In the genomic region with DNA sequence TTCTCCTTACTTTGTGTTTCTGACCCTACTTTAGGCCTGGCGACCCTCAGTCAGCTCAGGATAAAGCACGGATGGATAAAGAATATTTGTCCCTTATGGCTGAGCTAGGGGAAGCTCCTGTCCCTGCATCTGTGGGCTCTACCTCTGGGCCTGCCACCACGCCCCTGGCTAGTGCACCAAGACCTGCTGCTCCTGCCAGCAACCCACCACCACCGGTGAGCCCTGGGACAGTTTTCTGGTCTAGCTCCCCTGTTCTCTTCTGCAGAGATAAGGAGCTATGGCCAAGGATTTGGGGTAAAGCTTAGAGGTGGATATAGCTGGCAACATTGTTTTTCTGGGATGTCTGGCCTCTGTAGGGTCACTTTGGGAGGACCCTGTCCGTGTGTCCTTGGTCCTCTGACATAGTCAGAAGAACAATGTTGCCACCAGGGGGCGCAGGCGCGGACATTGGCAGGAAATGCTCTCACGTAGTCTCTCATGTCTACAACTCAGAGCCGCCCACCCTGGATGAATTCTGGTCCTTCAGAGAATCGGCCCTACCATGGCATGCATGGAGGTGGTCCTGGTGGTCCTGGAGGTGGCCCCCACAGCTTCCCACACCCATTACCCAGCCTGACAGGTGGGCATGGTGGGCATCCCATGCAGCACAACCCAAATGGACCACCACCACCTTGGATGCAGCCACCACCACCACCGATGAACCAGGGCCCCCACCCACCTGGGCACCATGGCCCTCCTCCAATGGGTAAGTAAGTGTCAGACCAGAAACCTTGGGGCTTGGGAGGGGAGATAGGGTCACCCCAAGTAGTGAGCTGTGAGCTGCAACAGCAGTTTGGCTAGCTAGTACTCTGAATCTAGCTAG, we compare ENCODE assay signal across 8 mouse cellular contexts. TPM values are rescaled to one million over a fixed set of nuclear protein-coding genes. Genes with fewer than 3 reads are reported as not detected.
A peak's percentile ranks its signal among the peaks of the same experiment; 100 is the strongest.
DNase-seq lines count a peak whose midpoint lies in the region; ATAC-seq and TF ChIP-seq lines count a peak whose summit lies in the region.

No protein-coding gene starts in this region.

- H3K4me2 ChIP-seq in embryonic facial prominence, embryonic 13.5 days: no peak overlapping the region
- H3K4me2 ChIP-seq in heart, embryonic 13.5 days: no peak overlapping the region
- no peak overlapping the region for H3K4me2 ChIP-seq in liver, embryonic 14.5 days (ENCODE audit: low read depth)
- no peak overlapping the region for H3K4me2 ChIP-seq in neural tube, embryonic 11.5 days (ENCODE audit: low read depth)

- H3K4me3 ChIP-seq in embryonic facial prominence, embryonic 13.5 days: no peak overlapping the region
- H3K4me3 ChIP-seq in heart, embryonic 13.5 days: no peak overlapping the region
- H3K4me3 ChIP-seq in liver, embryonic 14.5 days (ENCODE audit: insufficient read depth in 1 of 2, low read depth in 2 of 2, low read length in 2 of 2): no peak overlapping the region
- H3K4me3 ChIP-seq in neural tube, embryonic 11.5 days (ENCODE audit: low read depth, low read length): no peak overlapping the region

- TF ChIP-seq EP300 in liver, embryonic 14.5 days (IDR thresholded peaks at IDR 0.05; ENCODE audit: low read depth): no peak

- H3K27ac ChIP-seq in embryonic facial prominence, embryonic 13.5 days: no peak overlapping the region
- H3K27ac ChIP-seq in heart, embryonic 13.5 days (replicated peaks): peak overlapping the region; percentile 61
- no peak overlapping the region for H3K27ac ChIP-seq in liver, embryonic 14.5 days
- H3K27ac ChIP-seq in neural tube, embryonic 11.5 days (ENCODE audit: low read depth, low read length): no peak overlapping the region

- no peaks in the 10 kb centered on the region for H3K27me3 ChIP-seq in embryonic facial prominence, embryonic 13.5 days
- no peaks in the 10 kb centered on the region for H3K27me3 ChIP-seq in heart, embryonic 13.5 days (replicated peaks)
- no peaks in the 10 kb centered on the region for H3K27me3 ChIP-seq in liver, embryonic 14.5 days (ENCODE audit: control insufficient read depth, insufficient read depth, low read length)
- no peaks in the 10 kb centered on the region for H3K27me3 ChIP-seq in neural tube, embryonic 11.5 days (ENCODE audit: control insufficient read depth, insufficient read depth, low read length)

- peak; percentile 88 for TF ChIP-seq CTCF in liver, embryonic 14.5 days (IDR thresholded peaks at IDR 0.05; ENCODE audit: low read depth)

- 69% methylated on average over 12 of the region's 12 CpGs for WGBS in embryonic facial prominence, embryonic 13.5 days
- WGBS in heart, embryonic 13.5 days: 56% methylated on average over 12 of the region's 12 CpGs
- 57% methylated on average over 12 of the region's 12 CpGs for WGBS in liver, embryonic 14.5 days (ENCODE audit: insufficient replicate concordance)
- 75% methylated on average over 12 of the region's 12 CpGs for WGBS in neural tube, embryonic 11.5 days

- H3K9ac ChIP-seq in embryonic facial prominence, embryonic 13.5 days: no peak overlapping the region
- 0 out of 2 replicates have a peak overlapping the region, but pooled peaks have one; percentile 17 for H3K9ac ChIP-seq in heart, embryonic 13.5 days
- H3K9ac ChIP-seq in liver, embryonic 14.5 days (replicated peaks): no peak overlapping the region
- H3K9ac ChIP-seq in neural tube, embryonic 11.5 days (ENCODE audit: low read length): no peak overlapping the region

- no peaks in the 10 kb centered on the region for H3K9me3 ChIP-seq in embryonic facial prominence, embryonic 13.5 days
- no peaks in the 10 kb centered on the region for H3K9me3 ChIP-seq in heart, embryonic 13.5 days
- no peaks in the 10 kb centered on the region for H3K9me3 ChIP-seq in liver, embryonic 14.5 days (ENCODE audit: control insufficient read depth, low read length)
- no peaks in the 10 kb centered on the region for H3K9me3 ChIP-seq in neural tube, embryonic 11.5 days (ENCODE audit: control insufficient read depth, low read length)

- peaks cover 96% of the 10 kb centered on the region for H3K36me3 ChIP-seq in embryonic facial prominence, embryonic 13.5 days
- H3K36me3 ChIP-seq in heart, embryonic 13.5 days: peaks cover 100% of the 10 kb centered on the region
- H3K36me3 ChIP-seq in liver, embryonic 14.5 days (replicated peaks; ENCODE audit: control insufficient read depth, insufficient read depth, low read depth): peaks cover 96% of the 10 kb centered on the region
- H3K36me3 ChIP-seq in neural tube, embryonic 11.5 days (ENCODE audit: control insufficient read depth, insufficient read depth, low read length): peaks cover 63% of the 10 kb centered on the region

- DNase-seq in B cell, adult 2 months: peak; percentile 93
- peak; percentile 94 for DNase-seq in adrenal gland, postnatal 14 days
- DNase-seq in kidney, postnatal 14 days: peak; percentile 87
- peak; percentile 40 to 50 (median 42) for DNase-seq in liver, embryonic 14.5 days (ENCODE audit: low read depth in 3 of 3, low spot score in 3 of 3)
- DNase-seq in neural tube, embryonic 11.5 days (ENCODE audit: low spot score): peak; percentile 79
- peak; percentile 50 to 70 for DNase-seq in thymus, adult 18-20 months

- no peaks in the 10 kb centered on the region for H3K4me1 ChIP-seq in embryonic facial prominence, embryonic 13.5 days
- peaks cover 29% of the 10 kb centered on the region for H3K4me1 ChIP-seq in heart, embryonic 13.5 days
- H3K4me1 ChIP-seq in liver, embryonic 14.5 days (replicated peaks; ENCODE audit: control insufficient read depth in 2 of 2, insufficient read depth in 2 of 2, low read length in 1 of 2): no peaks in the 10 kb centered on the region
- H3K4me1 ChIP-seq in neural tube, embryonic 11.5 days (ENCODE audit: control insufficient read depth, insufficient read depth, low read length): no peaks in the 10 kb centered on the region

- ATAC-seq in embryonic facial prominence, embryonic 13.5 days (ENCODE audit: insufficient number of reproducible peaks, insufficient read depth, low FRiP score, low TSS enrichment, low read depth): peak; percentile 54; the same call in 1 of the 2 replicates
- 0 out of 2 replicates have a peak, but pooled peaks have one; percentile 27 for ATAC-seq in heart, embryonic 13.5 days (ENCODE audit: extremely low read depth, insufficient number of reproducible peaks, low FRiP score, low TSS enrichment)
- ATAC-seq in liver, embryonic 14.5 days (ENCODE audit: insufficient read depth): peak; percentile 25; the same call in 1 of the 2 replicates
- ATAC-seq in neural tube, embryonic 11.5 days (ENCODE audit: insufficient read depth, low FRiP score, low TSS enrichment): peak; percentile 35; the same call in 1 of the 2 replicates

RNA-seq across cellular contexts. Expression of a gene that starts 10.3 kb away (rescaled TPM):
- total RNA-seq in adrenal gland, postnatal 14 days (2021): 210 and 223 TPM in 2 replicates
- 137 and 151 TPM in 2 replicates for polyA plus RNA-seq in embryonic facial prominence, embryonic 13.5 days (2015; fragmentation: Nextera tagmentation; extraction: Ambion mirVana)
- polyA plus RNA-seq in heart, embryonic 13.5 days (2015; fragmentation: Nextera tagmentation; extraction: Ambion mirVana): 89.2 and 89.7 TPM in 2 replicates
- 57.4 and 60.9 TPM in 2 replicates for polyA plus RNA-seq in liver, embryonic 14.5 days (2012; rRNA removed)
- 57.9 and 65.0 TPM in 2 replicates for polyA plus RNA-seq in liver, embryonic 14.5 days (2014; fragmentation: Nextera tagmentation; extraction: Ambion mirVana)
- 214 and 224 TPM in 2 replicates for polyA plus RNA-seq in neural tube, embryonic 11.5 days (2014; fragmentation: Nextera tagmentation; extraction: Ambion mirVana)

RNA-seq across cellular contexts. Expression of a gene that starts 10.4 kb away (rescaled TPM):
- total RNA-seq in adrenal gland, postnatal 14 days (2021): 64.2 and 85.7 TPM in 2 replicates
- polyA plus RNA-seq in embryonic facial prominence, embryonic 13.5 days (2015; fragmentation: Nextera tagmentation; extraction: Ambion mirVana): 3.7 and 5.4 TPM in 2 replicates
- 203 and 219 TPM in 2 replicates for polyA plus RNA-seq in heart, embryonic 13.5 days (2015; fragmentation: Nextera tagmentation; extraction: Ambion mirVana)
- 1.2 TPM in 2 replicates for polyA plus RNA-seq in liver, embryonic 14.5 days (2012; rRNA removed)
- 1.2 and 1.3 TPM in 2 replicates for polyA plus RNA-seq in liver, embryonic 14.5 days (2014; fragmentation: Nextera tagmentation; extraction: Ambion mirVana)
- polyA plus RNA-seq in neural tube, embryonic 11.5 days (2014; fragmentation: Nextera tagmentation; extraction: Ambion mirVana): 4.4 and 6.0 TPM in 2 replicates

RNA-seq across cellular contexts. Expression of a gene that starts 25.4 kb away (rescaled TPM):
- total RNA-seq in adrenal gland, postnatal 14 days (2021): 51.5 and 82.7 TPM in 2 replicates
- 32.0 and 36.1 TPM in 2 replicates for polyA plus RNA-seq in embryonic facial prominence, embryonic 13.5 days (2015; fragmentation: Nextera tagmentation; extraction: Ambion mirVana)
- 38.4 and 53.6 TPM in 2 replicates for polyA plus RNA-seq in heart, embryonic 13.5 days (2015; fragmentation: Nextera tagmentation; extraction: Ambion mirVana)
- polyA plus RNA-seq in liver, embryonic 14.5 days (2012; rRNA removed): 64.1 and 74.5 TPM in 2 replicates
- 76.3 and 76.9 TPM in 2 replicates for polyA plus RNA-seq in liver, embryonic 14.5 days (2014; fragmentation: Nextera tagmentation; extraction: Ambion mirVana)
- 17.6 and 20.3 TPM in 2 replicates for polyA plus RNA-seq in neural tube, embryonic 11.5 days (2014; fragmentation: Nextera tagmentation; extraction: Ambion mirVana)

RNA-seq across cellular contexts. Expression of a gene that starts 32.8 kb away (rescaled TPM):
- total RNA-seq in adrenal gland, postnatal 14 days (2021): 39.6 and 70.3 TPM in 2 replicates
- polyA plus RNA-seq in embryonic facial prominence, embryonic 13.5 days (2015; fragmentation: Nextera tagmentation; extraction: Ambion mirVana): 13.8 and 15.3 TPM in 2 replicates
- polyA plus RNA-seq in heart, embryonic 13.5 days (2015; fragmentation: Nextera tagmentation; extraction: Ambion mirVana): 12.5 and 13.5 TPM in 2 replicates
- polyA plus RNA-seq in liver, embryonic 14.5 days (2012; rRNA removed): 15.9 and 17.6 TPM in 2 replicates
- polyA plus RNA-seq in liver, embryonic 14.5 days (2014; fragmentation: Nextera tagmentation; extraction: Ambion mirVana): 3.0 and 3.7 TPM in 2 replicates
- 10.0 and 13.6 TPM in 2 replicates for polyA plus RNA-seq in neural tube, embryonic 11.5 days (2014; fragmentation: Nextera tagmentation; extraction: Ambion mirVana)

RNA-seq across cellular contexts. Expression of a gene that starts 39.0 kb away (rescaled TPM):
- 35.4 and 42.6 TPM in 2 replicates for total RNA-seq in adrenal gland, postnatal 14 days (2021)
- 91.6 and 92.4 TPM in 2 replicates for polyA plus RNA-seq in embryonic facial prominence, embryonic 13.5 days (2015; fragmentation: Nextera tagmentation; extraction: Ambion mirVana)
- 46.9 and 48.1 TPM in 2 replicates for polyA plus RNA-seq in heart, embryonic 13.5 days (2015; fragmentation: Nextera tagmentation; extraction: Ambion mirVana)
- 19.9 and 20.4 TPM in 2 replicates for polyA plus RNA-seq in liver, embryonic 14.5 days (2012; rRNA removed)
- polyA plus RNA-seq in liver, embryonic 14.5 days (2014; fragmentation: Nextera tagmentation; extraction: Ambion mirVana): 12.5 and 13.5 TPM in 2 replicates
- 59.5 and 66.1 TPM in 2 replicates for polyA plus RNA-seq in neural tube, embryonic 11.5 days (2014; fragmentation: Nextera tagmentation; extraction: Ambion mirVana)

Comparison
In these comparisons a context has a peak if more than half of its experiments do, and no peak if none do; other contexts are left out.
1. DNase-seq: peak in every context shown above with its lines; median percentile 94 in adrenal gland, postnatal 14 days; 93 in B cell, adult 2 months; 87 in kidney, postnatal 14 days; 79 in neural tube, embryonic 11.5 days; 60 in thymus, adult 18-20 months; 42 in liver, embryonic 14.5 days.
2. RNA of a gene that starts 10.4 kb away (polyA plus RNA-seq): 203 to 219 TPM in heart, embryonic 13.5 days; 4.4 to 6.0 TPM in neural tube, embryonic 11.5 days, 3.7 to 5.4 TPM in embryonic facial prominence, embryonic 13.5 days and 1.2 to 1.3 TPM in liver, embryonic 14.5 days; every median in the first group is over 10 times any median in the second.
3. Peak in every context shown above with its lines, with median percentiles within 50 percentile points of each other: ATAC-seq.